Mouse (Mus musculus) gastrocnemius, postnatal 10 days (tissue): ENCODE data around the gene Trappc3l. TPM values are rescaled to one million over a fixed set of nuclear protein-coding genes. Genes with fewer than 3 reads are reported as not detected.
"Not testable (repeated sequence)": the region's sequence is repeated elsewhere in the genome, so short reads cannot be mapped to it uniquely, and the experiment has no call there.

ENCODE experiments used
- DNase-seq: peaks from one replicate; pipeline ENCODE4 v3.0.0; 2021; ENCODE audit warnings: mixed read lengths
- long read RNA-seq, 2 experiments: library from polyadenylated mRNA; stranded (forward); transcript quantifications; one replicate each; pipeline ENCODE4 v2.0.0; 2021
- total RNA-seq, 2 experiments: library from RNA; stranded (reverse); gene quantifications; 2 replicates each; pipeline ENCODE4 v1.2.3; 2021

Trappc3l gene
- total RNA-seq: not detected
- long read RNA-seq, experiment 1: 0 reads
- long read RNA-seq, experiment 2: 0 reads

DNA sequence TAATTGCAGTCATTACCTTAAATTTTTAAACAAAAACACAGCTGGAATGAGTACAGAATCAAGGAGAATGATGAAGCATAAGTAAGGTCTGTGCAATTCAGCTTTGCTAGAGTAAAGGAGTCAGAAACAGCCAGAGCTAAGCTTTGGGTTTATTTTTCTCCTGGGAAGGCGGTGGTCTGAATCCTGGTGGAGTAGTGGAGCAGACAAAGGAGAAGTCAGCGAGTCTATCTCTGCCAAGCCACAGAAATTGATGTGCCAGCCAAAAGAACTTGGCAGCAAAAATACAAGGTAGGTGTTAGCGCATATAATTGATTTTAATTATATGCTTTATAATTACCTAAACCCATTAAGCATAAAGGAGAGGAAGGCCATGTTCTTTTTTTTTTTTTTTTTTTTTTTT lies at the start of gene Trappc3l:
Gene Trappc3l (plus strand): TSS at position 197 of the 400 bp plus-strand sequence.
- no peak for DNase-seq

DNA sequence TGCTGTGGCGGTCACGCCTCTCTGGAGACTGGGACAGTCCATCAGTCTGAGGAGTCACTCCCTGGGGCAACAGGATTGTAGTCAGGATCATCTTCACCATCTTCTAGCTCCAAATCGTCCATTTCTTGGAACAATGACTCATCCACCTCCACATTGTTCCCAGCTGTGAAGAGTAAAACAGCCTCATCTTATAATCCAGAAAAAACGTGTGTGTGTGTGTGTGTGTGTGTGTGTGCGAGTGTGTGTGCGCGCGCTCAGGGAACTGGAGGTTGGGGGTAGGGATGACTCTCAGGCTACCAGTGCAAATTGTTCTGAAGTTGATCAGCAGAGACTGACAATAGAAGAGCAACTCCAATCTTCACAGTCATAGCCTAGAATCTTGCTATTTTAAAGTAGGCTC lies 40.7 kb upstream of the Trappc3l start:
- not testable (repeated sequence) for DNase-seq

DNA sequence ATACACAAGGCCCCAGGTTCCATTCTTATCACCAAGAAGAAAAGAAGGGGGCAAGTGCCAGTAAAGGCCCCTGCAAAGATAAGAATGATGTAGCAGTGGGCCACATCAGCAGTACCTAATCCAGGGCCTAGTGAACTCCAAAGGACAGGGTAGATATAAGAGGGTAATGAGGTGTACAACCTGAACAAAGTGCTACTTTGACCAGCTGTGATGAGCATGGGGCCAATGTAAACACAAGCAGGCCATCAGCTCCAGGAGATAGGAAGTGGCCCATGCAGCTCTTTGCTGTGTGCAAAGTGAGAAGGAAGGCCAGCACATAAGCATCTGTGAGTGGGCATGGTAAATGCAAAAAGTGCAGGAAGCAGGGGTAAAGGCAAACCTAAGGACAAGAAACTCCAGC lies 39.0 kb upstream of the Trappc3l start:
- no peak for DNase-seq

- DNase-seq: no peak
Observed at GRCm38 (mm10) chr10:34012581-34012980, 24.8 kb upstream of the Trappc3l start.

DNA sequence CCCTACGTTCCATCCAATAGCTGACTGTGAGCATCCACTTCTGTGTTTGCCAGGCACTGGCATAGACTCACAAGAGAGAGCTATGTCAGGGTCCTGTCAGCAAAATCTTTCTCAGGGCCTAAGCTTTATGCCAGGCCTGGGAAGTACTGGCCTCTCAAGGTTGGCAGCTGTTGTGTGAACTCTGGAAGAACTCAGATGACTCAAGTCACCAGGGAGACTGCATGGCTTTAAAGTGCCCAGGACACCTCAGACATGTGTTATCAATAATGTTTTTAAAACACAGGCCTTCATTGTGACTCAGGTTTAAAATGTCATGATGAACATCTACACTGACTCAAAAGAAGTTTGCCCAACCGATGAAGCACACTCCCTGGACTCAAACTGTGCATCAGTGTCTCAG lies 24.2 kb upstream of the Trappc3l start:
- no peak for DNase-seq

GRCm38 (mm10) chr10:34018746-34019301 lies 18.6 kb upstream of the Trappc3l start:
- peak; percentile 31 for DNase-seq

- peak; percentile 96 for DNase-seq
Observed at GRCm38 (mm10) chr10:34019302-34020075, 17.9 kb upstream of the Trappc3l start, which contains the start of gene Rwdd1. TSS of gene Rwdd1 (minus strand) at chr10:34019624.

- no peak for DNase-seq
Observed at GRCm38 (mm10) chr10:34030322-34030721, 7.1 kb upstream of the Trappc3l start.

DNA sequence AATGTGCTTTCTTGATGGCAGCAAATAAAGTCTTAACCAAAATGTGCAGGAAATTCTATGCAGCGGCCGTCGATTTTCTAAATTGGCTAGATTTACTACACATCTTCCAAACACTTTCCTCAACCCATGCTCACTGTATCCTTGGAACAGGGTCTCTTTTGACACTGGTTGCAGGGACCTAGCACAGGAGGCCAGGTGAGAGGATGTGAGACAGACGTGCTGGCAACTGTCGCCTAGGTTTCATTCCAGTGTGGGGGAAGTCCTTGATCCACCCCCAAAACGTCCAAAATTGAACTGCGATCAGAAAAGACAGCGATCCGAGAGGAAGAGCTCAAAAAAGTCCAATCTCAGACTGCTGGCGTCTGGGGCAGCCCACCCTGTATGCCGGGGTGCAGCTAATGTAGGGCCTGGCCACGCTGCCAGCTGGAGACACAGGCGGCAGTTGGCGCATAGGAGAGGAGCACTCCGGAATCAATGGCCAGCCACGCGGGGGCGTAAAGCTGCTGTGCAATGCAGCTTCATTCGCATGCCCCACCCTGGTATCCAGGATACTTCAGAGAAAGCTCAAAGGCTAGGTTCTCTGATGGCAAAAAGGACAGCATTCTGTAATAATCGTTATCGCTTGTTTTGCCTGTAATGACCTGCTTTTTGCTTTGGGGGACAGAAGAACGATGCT lies 3.6 kb upstream of the Trappc3l start:
- DNase-seq: peak; percentile 75

DNA sequence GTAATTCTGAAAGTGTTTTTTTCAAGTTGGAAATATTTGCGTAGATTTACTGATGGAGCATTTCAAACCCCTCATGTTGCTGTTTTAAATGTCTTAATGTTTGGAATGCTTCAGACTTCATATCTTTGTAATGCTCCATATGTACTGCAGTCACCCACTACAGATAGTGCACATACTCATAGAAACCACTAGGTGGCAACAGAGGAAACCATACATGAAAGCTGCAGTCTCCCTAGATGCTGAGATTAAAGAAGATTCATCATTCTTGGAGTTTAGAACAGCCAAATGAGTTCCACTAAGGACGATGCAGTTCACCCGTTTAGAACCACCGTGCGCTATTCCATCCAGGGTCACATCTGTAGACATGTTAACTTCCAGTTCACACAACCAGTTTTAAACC lies 810 bp upstream of the Trappc3l start:
- DNase-seq: no peak

DNA sequence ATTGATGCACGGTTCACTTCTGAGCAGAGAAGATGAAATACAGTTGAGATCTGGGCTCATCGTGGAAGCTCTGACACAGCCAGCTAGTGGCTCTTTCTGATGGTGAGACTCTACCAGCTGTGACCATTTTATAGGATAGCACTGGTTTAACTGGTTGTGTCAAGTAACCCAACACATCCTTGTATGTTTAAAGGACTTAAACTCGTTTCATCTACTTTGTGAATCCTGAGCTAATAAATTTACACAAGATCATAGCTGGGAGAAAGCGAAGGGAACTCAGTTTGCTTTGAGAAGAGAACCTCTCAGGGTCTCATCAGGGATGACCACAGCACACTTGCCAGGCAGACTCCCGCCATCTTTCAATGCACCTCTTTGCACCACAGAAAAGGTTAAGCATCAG lies 6.8 kb downstream of the Trappc3l start, which contains the start of gene Calhm4:
Gene Calhm4 (minus strand): TSS at position 101 of the 400 bp plus-strand sequence.
- no peak for DNase-seq

DNA sequence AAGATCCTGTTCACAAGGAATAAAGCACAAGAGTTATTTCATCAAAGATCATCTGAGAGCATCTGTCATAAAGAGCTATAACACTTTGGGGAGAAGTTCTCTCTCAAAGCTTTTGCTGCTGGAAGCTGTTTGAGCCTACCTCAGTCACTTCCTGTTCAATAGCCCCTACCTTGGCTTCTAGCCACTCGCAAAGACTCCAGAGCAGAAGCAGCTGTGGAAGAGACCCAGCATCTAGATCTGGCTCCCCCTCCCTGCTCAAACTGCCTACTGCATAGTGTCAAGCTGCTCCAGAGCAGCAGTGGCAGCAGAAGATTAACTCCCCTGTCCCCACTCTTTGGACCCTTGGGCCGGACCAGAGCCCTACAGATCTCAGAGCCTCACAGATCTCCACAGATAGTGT lies 16.6 kb downstream of the Trappc3l start:
- DNase-seq: no peak

DNA sequence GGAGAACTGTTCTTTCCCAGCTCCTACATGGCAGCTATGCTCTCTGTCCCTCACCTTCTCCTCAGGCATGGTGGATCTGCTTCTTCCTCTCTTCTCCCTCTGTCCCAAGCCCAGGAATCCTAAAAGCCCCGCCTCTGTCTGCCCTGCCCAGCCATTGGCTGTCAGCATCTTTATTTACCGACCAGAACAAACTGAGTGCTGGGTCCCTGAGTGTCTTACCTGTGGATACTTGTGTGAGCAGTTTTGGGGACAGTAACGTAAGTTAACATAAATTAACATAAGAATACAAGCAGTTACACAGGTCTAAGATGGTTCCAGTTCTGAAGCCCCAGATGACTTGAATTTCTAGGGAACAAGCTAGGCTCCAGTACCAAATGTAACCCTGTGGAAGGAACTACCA lies 29.2 kb downstream of the Trappc3l start:
- no peak for DNase-seq

- no peak for DNase-seq
Observed at GRCm38 (mm10) chr10:34069606-34070005, 32.2 kb downstream of the Trappc3l start.

- no peak for DNase-seq
Observed at GRCm38 (mm10) chr10:34070999-34071492, 33.6 kb downstream of the Trappc3l start.

DNA sequence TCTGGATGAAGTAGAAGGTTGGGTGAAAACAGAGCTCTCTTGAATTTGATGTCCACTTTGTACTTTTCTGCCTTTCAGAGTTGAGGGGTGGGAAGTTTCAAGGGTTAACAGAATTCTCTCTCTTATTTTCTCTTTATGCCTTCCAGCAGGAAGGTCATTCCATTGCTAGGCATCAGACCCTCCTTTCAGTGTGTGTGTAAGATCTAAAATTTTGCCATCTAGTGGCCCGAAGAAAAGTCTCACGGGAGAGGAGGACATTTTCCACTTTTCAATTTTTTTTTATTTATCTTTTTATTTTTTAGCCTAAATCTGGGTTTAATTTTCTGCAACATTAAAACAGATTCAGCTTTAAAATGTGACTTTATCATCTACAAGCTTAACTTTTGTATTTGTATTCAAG lies 34.3 kb downstream of the Trappc3l start:
- DNase-seq: no peak

DNA sequence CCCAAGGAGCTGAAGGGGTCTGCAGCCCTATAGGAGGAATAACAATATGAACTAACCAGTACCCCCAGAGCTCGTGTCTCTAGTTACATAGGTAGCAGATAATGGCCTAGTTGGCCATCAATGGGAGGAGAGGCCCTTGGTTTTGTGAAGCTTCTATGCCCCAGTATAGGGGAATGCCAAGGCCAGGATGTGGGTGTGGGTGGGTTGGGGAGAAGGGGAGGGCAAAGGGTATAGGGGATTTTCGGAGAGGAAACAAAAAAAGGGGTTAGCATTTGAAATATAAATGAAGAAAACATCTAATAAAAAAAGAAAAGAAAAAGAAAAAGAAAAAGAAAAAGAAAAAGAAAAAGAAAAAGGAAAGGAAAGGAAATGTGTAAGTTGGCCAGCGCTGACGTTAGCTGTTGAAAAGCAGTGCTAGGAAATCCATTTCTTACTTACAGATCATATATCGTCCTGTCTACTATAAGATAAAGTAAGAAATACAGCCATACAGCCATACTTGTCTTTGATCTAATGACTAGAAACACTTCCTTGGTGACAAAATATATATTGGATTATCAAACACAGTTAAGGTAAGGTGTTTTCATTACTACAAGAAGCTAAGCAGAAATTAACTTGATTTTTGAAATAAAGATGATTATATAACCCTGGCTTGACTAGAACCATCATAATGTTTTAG lies 37.3 kb downstream of the Trappc3l start:
- DNase-seq: no peak

DNA sequence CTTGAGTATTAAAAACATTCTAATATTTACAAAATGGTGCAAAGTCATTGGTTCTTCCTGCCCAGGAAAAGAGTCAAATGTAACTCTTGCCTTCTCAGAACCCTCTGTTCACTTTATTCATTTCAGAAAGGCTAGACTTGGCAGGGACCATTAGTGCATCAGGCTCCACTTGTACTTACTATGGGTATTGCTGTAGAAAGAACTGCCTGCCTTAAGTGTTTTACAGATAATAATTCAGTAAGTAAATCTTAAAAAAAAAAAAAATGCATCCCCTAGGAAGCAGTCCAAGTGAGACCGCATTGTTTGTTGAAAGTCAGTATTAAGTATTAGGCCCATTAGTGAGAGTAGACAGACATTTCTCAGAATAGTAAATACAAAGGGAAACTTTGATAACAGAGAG lies 49.1 kb downstream of the Trappc3l start:
- no peak for DNase-seq

- no peak for DNase-seq
Observed at GRCm38 (mm10) chr10:34088515-34088914, 51.1 kb downstream of the Trappc3l start.

DNA sequence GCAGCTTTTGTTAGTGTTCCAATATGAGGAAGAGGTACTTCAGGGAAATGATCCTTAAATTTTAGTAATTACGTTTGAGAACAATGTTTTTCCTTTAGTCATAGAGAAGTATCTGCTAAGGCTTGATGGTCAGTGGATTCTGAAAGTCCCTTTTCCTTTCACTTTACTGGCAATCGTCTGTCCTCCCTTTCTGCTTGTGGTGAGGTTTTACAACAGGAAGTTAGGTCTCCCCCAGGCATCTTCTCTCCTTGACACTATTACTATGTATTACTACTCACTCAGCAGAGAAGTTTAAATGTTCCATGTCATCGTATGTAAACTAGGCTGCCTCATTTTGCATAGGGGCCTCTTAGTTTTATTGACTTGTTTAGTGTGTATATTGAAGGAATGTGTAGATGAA lies 52.1 kb downstream of the Trappc3l start:
- no peak for DNase-seq

DNA sequence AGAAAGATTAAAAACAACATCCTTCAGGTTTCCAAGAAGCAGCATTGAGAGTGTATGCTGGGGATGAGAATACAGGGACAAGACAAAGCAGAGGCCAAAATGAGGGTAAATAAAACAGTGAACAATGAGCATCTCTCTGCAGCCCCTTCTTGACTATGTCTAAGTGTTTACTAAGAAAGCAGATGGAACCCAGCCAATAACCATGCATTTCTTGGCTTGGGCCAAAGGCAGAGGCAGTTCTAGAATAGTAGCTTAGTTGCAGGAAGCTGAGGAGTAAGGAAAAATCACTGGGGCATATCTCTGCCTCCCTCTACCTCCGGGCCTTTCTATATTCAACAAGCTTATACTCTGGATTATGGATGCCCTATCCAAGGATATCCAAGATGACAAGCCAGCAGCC lies 53.1 kb downstream of the Trappc3l start:
- DNase-seq: no peak

GRCm38 (mm10) chr10:34091888-34092287 lies 54.5 kb downstream of the Trappc3l start:
- no peak for DNase-seq

DNA sequence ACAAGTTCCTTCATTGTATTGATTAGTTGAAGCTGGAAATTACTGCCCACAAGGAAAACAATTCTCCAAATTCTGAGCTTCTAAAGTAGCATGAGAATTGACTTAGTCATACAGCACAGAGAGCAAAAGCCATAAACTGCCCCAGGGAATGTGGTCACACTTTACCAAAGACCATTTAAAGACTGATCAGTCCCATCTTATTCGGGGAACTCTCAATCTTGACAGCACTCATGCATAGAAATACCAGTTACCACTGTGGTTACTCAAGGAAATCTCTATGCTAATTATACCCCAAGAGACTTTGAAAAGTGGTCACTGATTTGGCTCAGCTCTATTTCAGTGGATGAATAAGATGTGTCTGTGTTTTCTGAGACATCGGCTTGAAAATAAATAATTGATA lies 57.8 kb downstream of the Trappc3l start:
- DNase-seq: no peak
